Mouse (Mus musculus): ENCODE results near the gene Atp2a2.
A peak's percentile ranks its signal among the peaks of the same experiment; 100 is the strongest.
"Not testable (repeated sequence)": the region's sequence is repeated elsewhere in the genome, so short reads cannot be mapped to it uniquely, and the experiment has no call there.

The Atp2a2 gene

GRCm38 (mm10) chr5:122451324-122451723 is 50.7 kb downstream of the Atp2a2 start:
- DNase-seq (ENCODE audit: low read depth, low spot score), result no peak

DNA sequence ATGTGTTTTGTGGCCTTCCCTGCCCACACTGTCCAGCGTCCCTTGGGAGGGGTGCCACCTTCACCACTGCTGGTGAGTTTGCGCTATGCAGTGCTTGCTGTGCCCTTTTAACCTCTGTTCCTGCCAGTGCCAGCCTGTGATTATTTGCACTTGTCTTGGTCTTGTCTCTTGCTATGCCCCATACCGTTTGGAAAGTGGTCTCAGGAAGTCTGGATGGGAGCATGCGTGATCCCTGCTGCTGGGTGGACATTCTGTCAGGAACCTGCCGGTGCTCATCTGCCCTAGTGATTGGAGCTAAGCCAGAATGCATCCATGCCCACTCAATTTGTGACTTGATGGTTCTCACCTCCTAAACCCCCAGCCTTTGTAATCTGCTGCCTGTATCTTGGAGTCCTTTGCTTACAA is 51.1 kb downstream of the Atp2a2 start:
- DNase-seq (ENCODE audit: low read depth, low spot score), result no peak

- no peak for DNase-seq (ENCODE audit: low read depth, low spot score)
Measured at GRCm38 (mm10) chr5:122449946-122450345, 52.1 kb downstream of the Atp2a2 start.

- DNase-seq (ENCODE audit: low read depth, low spot score), result no peak
Measured at GRCm38 (mm10) chr5:122448869-122449268, 53.2 kb downstream of the Atp2a2 start.

DNA sequence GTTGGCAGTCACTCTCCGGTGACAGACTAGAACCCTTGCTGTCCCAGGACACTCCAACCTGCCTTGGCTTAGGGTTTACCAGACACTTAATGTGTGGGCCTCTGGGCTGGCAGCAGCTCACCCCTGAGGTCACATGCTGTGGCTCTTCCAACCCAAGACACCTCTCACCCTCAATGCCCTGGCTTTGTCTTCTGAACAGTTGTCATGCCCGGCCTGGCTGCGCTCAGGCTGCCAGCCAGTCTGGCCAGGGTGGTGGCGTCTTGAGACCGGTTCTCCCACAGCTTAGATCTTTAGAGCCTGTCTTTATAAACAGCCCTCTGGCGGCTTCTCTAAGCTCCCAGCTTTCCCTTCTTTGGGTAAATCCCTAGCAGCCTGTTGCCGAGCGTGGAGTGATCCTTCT is 54.2 kb downstream of the Atp2a2 start:
- no peak for DNase-seq (ENCODE audit: low read depth, low spot score)

DNA sequence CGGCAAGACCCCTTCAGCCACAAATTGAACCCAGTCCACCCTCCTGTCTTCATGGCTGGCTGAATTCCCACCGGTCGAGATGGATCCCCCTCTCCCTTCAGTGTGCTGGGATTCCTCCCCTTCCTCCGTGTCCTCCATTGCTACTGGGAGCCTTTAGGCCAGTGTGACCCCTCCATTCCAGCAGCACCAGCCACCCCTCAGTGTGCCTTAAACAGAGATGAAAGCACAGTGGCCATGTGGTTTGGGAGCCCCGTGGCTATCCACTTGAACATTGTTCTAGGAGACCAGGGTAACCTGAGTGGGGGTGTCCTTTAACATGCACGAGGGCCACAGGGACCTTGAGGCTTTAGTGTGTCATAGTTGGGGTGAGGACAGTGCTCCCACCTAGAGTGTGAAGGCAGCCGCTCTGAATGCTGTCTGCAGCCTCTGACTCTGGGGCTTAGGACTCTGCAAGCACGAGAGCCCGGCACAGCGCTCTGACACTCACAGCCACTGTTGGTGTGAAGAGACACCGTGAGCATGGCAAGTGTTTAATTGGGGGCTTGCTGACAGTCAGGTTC is 56.9 kb downstream of the Atp2a2 start:
- DNase-seq (ENCODE audit: low read depth, low spot score), result no peak

DNA sequence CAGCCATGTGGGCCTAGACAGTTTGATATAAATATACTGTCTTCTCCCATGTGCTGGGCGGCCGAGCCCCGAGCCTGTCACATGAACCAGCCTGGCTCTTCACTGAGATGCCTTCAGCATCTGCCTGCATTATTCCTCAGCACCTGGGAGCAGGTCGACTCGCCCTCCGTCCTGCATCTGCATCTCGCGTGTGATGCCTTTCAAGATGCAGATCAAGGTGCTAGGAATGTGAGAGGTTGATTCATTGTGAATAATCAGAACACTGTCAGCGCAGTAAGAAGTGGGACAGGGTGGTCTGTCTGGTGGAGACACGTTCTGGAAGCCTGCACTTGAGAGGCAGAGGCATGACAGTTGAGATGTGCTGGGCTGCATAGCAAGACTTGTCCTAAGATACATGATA is 57.5 kb downstream of the Atp2a2 start:
- DNase-seq (ENCODE audit: low read depth, low spot score), result no peak

- no peak for DNase-seq (ENCODE audit: low read depth, low spot score)
Measured at GRCm38 (mm10) chr5:122440095-122440630, 61.9 kb downstream of the Atp2a2 start.

GRCm38 (mm10) chr5:122439400-122440094 is 62.5 kb downstream of the Atp2a2 start:
- DNase-seq (ENCODE audit: low read depth, low spot score), result no peak

DNA sequence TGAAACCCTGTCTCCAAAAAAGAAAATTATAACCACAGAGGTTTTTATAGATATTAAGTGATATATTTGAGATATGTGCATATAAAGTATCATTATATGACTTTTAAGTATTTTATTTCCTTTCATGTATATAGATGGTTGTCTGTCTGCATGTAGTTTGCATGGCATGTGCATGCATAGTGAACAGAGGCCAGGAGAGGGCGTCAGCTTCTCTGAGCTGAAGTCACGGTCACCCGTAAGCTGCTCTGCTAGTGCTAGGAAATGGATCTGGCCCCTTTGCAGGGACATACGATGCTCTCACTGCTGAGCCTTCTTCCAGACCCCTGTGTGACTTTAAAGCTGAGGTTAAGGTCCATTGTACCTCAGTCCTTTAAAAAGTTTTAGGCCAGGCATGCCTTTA is 67.5 kb downstream of the Atp2a2 start:
- no peak for DNase-seq (ENCODE audit: low read depth, low spot score)

DNA sequence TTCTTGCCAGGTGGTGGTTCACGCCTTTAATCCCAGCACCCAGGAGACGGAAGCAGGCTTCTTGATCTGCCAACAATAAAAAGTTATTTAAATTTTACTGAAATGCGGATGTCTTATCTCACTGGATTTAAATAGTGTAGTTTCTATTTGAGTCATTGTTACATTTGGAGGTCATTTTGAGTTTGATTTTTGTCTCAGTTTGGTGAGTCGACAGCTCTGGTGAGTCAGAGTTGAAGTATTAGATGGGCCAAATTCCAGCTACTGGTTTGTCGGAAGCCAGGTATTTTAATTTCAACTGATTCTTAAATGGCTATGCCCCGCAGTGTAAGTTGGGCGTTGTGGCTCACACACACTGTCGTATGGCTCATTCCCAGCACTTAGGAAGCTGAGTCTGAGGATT is 70.8 kb downstream of the Atp2a2 start:
- no peak for DNase-seq (ENCODE audit: low read depth, low spot score)

GRCm38 (mm10) chr5:122430036-122430775 is 71.8 kb downstream of the Atp2a2 start:
- DNase-seq (ENCODE audit: low read depth, low spot score), result no peak

GRCm38 (mm10) chr5:122425550-122425949 is 76.5 kb downstream of the Atp2a2 start:
- DNase-seq (ENCODE audit: low read depth, low spot score), result no peak

DNA sequence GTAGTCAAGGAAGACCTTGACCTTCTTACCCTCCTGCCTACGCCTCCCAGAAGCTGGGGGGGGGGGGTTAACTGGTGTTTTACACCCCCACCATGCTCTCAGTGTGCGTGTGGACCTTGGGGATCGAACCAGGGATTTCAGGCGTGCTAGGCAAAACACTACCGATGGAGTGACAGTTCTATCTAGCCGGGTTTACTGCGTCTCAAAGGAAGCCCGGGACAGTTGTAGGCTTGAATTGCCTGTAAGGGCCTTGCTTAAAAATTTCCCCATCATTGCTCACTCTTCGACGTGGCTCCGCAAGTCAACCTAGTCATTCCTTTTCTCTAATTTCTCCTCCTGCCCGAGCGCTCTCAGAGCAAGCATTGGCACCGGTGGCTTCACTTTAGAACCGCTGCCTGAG is 78.9 kb downstream of the Atp2a2 start:
- no peak for DNase-seq (ENCODE audit: low read depth, low spot score)

GRCm38 (mm10) chr5:122422071-122422964 is 79.7 kb downstream of the Atp2a2 start:
- peak; percentile 76 for DNase-seq (ENCODE audit: low read depth, low spot score)

DNA sequence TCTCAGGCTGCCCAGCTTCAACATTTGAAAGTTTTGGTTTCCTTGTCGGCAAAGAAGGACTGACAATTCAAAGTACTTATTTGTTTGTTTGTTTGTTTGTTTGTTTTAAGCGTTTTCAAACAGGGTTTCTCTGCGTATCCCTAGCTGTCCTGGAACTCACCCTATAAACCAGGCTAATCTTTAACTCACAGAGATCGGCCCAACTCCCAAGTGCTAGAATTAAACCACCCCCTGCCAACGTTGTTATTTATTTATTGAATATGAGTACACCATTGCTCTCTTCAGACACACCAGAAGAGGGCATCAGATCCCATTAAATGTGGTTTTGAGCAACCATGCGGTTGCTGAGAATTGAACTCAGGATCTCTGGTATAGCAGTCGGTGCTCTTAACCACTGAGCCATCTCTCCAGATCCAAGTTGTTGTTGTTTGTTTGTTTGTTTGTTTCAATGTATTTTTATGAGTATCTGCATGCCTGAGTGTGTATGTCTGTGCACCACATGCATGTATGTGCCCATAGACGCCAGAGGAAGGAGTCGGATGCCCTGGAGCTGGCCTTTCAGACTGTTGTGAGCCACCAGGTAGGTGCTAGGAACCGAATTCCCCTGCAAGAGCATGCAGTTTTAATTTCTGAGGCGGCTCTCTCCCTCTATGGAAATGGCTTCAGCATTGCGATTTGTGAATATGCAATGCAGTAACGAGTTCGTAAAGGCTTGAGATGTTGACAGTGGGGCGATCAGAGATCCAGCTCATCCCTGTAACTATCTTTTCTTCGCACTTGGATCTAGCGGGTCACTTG is 80.6 kb downstream of the Atp2a2 start, which contains the start of gene Anapc7:
Gene Anapc7 (plus strand): TSS at position 423 of the 798 bp plus-strand sequence.
- peak; percentile 9 for DNase-seq (ENCODE audit: low read depth, low spot score)

GRCm38 (mm10) chr5:122420676-122421075 is 81.3 kb downstream of the Atp2a2 start:
- DNase-seq (ENCODE audit: low read depth, low spot score), result not testable (repeated sequence)

DNA sequence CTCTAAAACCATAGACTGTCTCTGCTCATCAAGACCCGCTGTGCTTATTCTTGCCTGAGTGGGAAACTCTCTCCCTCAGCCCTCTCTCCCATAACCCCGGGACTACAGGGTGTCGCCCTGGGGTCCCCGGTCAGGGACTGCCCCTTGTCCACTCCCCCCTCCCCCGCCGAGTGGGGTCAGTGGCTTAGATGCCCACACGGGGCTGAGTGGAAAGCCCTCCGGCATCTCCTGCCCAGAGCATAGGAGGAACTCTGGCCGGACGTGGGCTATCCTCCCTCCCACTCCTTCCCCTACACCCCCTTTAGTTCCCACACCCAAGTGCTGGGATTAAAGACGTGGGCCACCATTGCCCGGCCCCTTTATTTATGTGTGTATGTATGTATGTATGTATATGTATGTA is 86.6 kb downstream of the Atp2a2 start:
- no peak for DNase-seq (ENCODE audit: low read depth, low spot score)

GRCm38 (mm10) chr5:122414351-122414750 is 87.7 kb downstream of the Atp2a2 start:
- DNase-seq (ENCODE audit: low read depth, low spot score), result no peak

- no peak for DNase-seq (ENCODE audit: low read depth, low spot score)
Measured at GRCm38 (mm10) chr5:122412826-122413225, 89.2 kb downstream of the Atp2a2 start.

DNA sequence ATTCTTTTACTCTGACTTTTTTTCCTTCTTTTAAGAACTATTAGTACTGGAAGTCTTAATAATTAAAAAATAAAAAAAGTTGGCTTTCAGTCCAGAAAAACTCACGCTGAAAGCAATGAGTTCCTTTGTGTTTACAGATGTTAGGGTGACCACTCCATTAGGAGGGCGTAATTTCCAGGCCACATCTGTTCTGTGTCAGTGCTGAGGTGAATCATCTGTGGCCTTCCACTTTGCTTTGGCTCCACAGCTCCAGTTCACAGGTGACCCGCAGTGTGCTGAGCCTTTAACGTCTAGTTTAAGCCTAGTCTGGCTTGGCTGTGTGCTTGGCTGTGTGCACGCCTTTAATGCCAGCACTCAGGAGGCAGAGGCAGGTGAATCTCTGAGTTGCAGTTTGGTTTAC is 90.1 kb downstream of the Atp2a2 start:
- no peak for DNase-seq (ENCODE audit: low read depth, low spot score)
